Mouse (Mus musculus) embryonic facial prominence, embryonic 12.5 days (tissue): Measurements from ENCODE around the gene Gla. TPM values are rescaled to one million over a fixed set of nuclear protein-coding genes. Genes with fewer than 3 reads are reported as not detected.
"Not testable (repeated sequence)": the region's sequence is repeated elsewhere in the genome, so short reads cannot be mapped to it uniquely, and the experiment has no call there.

Experiments
- ATAC-seq: fragments of 200-750 bp; cut with Nextera tagmentation; 2 replicates; pipeline ENCODE4 v1.8.0; 2017; ENCODE audit not compliant: insufficient number of reproducible peaks, insufficient read depth, low FRiP score, low TSS enrichment
- H3K27ac ChIP-seq: fragments of 300-500 bp; sonication (generic); 2 replicates; pipeline ENCODE4 v1.5.1; 2016; ENCODE audit warnings: mild to moderate bottlenecking
- H3K27me3 ChIP-seq: fragments of 300-500 bp; sonication (generic); 2 replicates; pipeline ENCODE4 v1.6.1; 2016; ENCODE audit warnings: mild to moderate bottlenecking, moderate library complexity
- H3K36me3 ChIP-seq: fragments of 300-500 bp; sonication (generic); 2 replicates; pipeline ENCODE4 v1.6.1; 2016; ENCODE audit warnings: mild to moderate bottlenecking
- H3K4me1 ChIP-seq: fragments of 300-500 bp; sonication (generic); 2 replicates; pipeline ENCODE4 v1.6.1; 2016
- H3K4me2 ChIP-seq: fragments of 300-500 bp; sonication (generic); replicated peaks from 2 replicates; pipeline ENCODE4 v1.6.1; 2016; ENCODE audit warnings: mild to moderate bottlenecking, moderate library complexity
- H3K4me3 ChIP-seq: fragments of 300-500 bp; sonication (generic); 2 replicates; pipeline ENCODE4 v1.5.1; 2016; ENCODE audit warnings: mild to moderate bottlenecking
- H3K9ac ChIP-seq: fragments of 300-500 bp; sonication (generic); 2 replicates; pipeline ENCODE4 v1.6.1; 2016; ENCODE audit warnings: mild to moderate bottlenecking, moderate library complexity
- H3K9me3 ChIP-seq: fragments of 300-500 bp; sonication (generic); 2 replicates; pipeline ENCODE4 v1.6.1; 2016; ENCODE audit warnings: mild to moderate bottlenecking, moderate library complexity
- WGBS: fragments of 180-500 bp; shearing (Covaris S2); methylation state at CpG from one replicate; pipeline ENCODE4 v1.1.7; 2016; 5-methylcytosine and 5-hydroxymethylcytosine counted together
- polyA plus RNA-seq: library from polyadenylated mRNA; unstranded; fragments of >200 nt; fragmentation: Nextera tagmentation; extraction: Ambion mirVana; gene quantifications from 2 replicates; pipeline ENCODE4 v1.2.1, GENCODE M21; 2016

The Gla gene
- polyA plus RNA-seq, 1 experiment from 2014 or later, result 4.8 TPM

DNA sequence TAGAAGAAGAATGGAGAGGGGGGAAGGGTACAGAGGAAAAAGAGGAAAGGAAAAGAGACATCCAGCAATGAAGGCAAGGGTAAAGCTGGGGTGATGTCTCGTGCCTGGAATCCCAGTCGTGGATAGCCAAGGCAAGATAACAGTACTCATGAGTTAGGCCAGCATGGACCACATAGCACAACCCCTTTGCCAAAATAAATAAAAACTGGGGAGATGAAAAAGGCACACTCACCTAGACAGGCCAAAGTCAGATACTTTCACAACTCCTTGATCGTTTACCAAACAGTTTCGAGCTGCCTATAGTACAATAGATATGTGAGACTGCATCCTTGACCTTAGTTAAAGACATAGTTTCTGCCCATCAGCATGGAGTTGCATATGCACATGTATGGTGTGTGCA, 53.6 kb downstream of the Gla start:
- no peak overlapping the region for H3K9ac ChIP-seq
- H3K27me3 ChIP-seq, result no peaks in the 10 kb centered on the region
- H3K4me1 ChIP-seq, result no peaks in the 10 kb centered on the region
- no peak overlapping the region for H3K4me3 ChIP-seq
- H3K9me3 ChIP-seq, result no peaks in the 10 kb centered on the region
- no peak for ATAC-seq
- 88% methylated on average over 4 of the region's 4 CpGs for WGBS
- no peaks in the 10 kb centered on the region for H3K36me3 ChIP-seq
- H3K4me2 ChIP-seq, result no peak overlapping the region
- H3K27ac ChIP-seq, result no peak overlapping the region

DNA sequence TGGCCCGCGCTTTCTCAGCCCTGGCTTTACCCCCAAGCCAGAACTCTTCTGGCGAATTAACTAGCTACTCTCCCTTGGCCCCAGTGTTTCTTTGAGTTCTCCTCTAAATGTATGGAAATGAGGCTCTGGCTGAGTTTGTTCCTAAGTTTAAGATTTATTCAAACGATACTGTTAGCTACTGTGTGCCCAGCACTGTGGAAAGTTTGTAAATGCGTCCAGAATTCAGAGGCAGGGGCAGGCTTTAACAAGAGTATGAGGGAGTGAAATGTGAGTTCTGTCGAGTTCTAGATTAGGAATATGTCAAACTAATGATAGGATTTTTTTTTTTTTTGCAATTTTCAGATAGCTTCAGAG, 59.0 kb downstream of the Gla start:
- WGBS, result 25% methylated on average over 6 of the region's 6 CpGs
- Histone ChIP-seq H3K27ac (peak overlapping the region; percentile 83; the same call in 1 of the 2 replicates), H3K36me3 (no peaks in the 10 kb centered on the region), H3K4me3 (peak overlapping the region; percentile 50), H3K4me2 (peak overlapping the region; percentile 38), H3K27me3 (no peaks in the 10 kb centered on the region), H3K9ac (peak overlapping the region; percentile 57; the same call in 1 of the 2 replicates), H3K4me1 (no peaks in the 10 kb centered on the region), H3K9me3 (no peaks in the 10 kb centered on the region)
- ATAC-seq, result peak; percentile 8; the same call in 1 of the 2 replicates

DNA sequence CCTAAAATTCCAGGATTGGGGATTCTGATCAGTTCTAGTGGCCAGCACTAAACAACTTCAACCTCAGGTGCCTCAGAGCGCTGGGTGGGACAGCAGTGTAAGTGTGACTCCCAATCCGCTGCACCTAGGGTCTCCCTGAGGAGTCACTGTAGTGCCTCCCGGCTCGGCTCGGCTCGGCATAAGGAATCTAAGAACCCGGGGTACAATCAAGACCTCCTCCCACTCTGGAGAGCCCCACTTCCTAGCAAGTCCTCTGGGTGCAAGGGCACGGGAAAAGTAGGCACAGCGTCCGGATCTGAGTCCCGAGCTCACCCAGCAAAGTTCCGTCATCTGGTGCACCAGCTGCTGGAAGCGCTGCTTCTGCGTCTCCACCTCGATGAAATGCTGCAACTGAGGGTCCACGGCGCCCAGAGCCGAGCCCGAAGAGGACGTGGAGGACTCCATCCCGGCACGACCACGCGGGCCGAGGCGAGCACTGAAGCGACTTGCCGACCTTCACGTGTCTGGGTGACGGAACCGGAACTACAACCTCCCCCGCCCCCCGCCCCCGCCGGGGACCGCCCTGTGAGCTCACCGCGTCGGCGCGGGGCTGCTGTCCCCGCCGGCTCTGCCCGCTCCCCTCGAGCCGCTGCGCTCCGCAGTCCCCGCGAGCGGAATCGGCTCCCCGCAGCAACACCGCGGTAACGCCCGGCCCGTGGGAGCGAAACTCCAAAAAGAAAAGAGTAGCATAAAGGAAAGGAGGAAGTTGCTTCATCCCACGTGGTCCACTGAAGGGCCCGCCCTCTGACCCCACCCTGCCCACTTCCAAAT, 59.6 kb downstream of the Gla start, which contains the start of gene Timm8a1:
Timm8a1 (minus strand) TSS at position 721 of the 810 bp plus-strand sequence.
- Histone ChIP-seq H3K36me3 (no peaks in the 10 kb centered on the region), H3K4me2 (peak within 1 kb of the TSS; percentile 50), H3K4me3 (peak within 1 kb of the TSS; percentile 50), H3K27me3 (no peaks in the 10 kb centered on the region), H3K4me1 (no peaks in the 10 kb centered on the region), H3K27ac (peak within 1 kb of the TSS; percentile 83), H3K9ac (peak within 1 kb of the TSS; percentile 57), H3K9me3 (no peaks in the 10 kb centered on the region)
- WGBS, result 25% methylated on average over 45 of the region's 61 CpGs
- peak; percentile 78; the same call in 1 of the 2 replicates for ATAC-seq

DNA sequence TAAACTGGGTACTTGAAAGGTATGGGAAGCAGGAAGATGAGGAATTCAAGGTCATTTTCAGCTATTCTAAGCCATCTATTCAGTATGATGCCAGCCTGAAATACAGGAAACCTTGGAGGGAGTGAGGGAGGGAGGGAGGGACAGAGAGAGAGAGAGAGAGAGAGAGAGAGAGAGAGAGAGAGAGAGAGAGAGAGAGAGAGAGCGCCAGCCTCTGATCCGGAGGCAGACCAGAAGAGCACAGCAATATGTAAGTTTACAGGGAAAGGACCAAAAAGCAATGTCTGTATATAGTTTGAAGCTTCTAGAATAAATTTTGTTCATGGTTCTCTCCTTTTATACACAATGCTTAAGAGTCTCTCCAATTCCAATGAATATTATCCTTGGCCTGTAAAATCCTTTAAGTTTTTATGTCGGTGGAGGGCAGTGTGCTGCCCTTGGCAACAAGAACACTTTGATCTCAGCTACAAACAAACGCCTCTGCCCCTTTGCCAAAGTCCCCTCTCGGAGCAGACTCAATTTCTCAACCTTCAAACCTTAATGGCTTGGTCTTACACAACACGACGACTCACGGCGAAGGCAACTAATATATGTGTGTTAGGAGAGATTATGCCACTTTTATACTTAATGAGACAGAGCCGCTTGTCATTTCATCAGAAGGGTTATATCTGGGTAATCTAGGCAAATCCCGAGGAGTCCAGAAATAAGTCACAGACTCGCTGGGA, 60.4 kb downstream of the Gla start:
- Histone ChIP-seq H3K4me3 (peak overlapping the region; percentile 50), H3K4me2 (peak overlapping the region; percentile 50), H3K4me1 (no peaks in the 10 kb centered on the region), H3K9me3 (no peaks in the 10 kb centered on the region), H3K27me3 (no peaks in the 10 kb centered on the region), H3K9ac (peak overlapping the region; percentile 57; the same call in 1 of the 2 replicates), H3K36me3 (no peaks in the 10 kb centered on the region), H3K27ac (no peak overlapping the region)
- no peak for ATAC-seq
- WGBS, result 37% methylated on average over 12 of the region's 12 CpGs

DNA sequence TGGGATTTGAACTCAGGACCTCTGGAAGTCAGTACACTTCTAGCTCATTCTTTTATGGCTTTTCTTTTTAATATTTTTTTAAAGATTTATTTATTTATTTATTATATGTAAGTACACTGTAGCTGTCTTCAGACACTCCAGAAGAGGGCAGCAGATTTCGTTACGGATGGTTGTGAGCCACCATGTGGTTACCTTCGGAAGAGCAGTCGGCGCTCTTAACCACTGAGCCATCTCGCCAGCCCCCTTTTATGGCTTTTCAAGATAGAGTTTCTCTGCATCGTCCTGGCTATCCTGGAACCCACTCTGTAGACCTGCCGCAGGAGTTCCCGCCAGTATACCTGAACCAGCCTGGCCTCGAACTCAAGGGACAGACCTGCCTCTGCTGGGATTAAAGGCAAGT, 61.1 kb downstream of the Gla start:
- not testable (repeated sequence) for H3K9me3 ChIP-seq, H3K36me3 ChIP-seq, H3K4me1 ChIP-seq, H3K27me3 ChIP-seq, H3K27ac ChIP-seq, H3K4me3 ChIP-seq, H3K4me2 ChIP-seq, ATAC-seq, H3K9ac ChIP-seq
- WGBS, result 88% methylated on average over 10 of the region's 10 CpGs

Other genes starting within 250 kb of the Gla start
- gene Drp2, start 196.6 kb downstream of the Gla start, polyA plus RNA-seq, result 5.0 and 5.2 TPM in 2 replicates
- gene Taf7l, start 124.6 kb downstream of the Gla start, polyA plus RNA-seq, result 0.27 TPM in 2 replicates
- gene Timm8a1, start 59.3 kb downstream of the Gla start, polyA plus RNA-seq, result 63.8 and 65.0 TPM in 2 replicates
- 0.96 and 1.8 TPM in 2 replicates for gene Btk, start 17.6 kb downstream of the Gla start, polyA plus RNA-seq
- gene Rpl36a, start 15.5 kb downstream of the Gla start, polyA plus RNA-seq, result 353 and 360 TPM in 2 replicates
- 160 and 174 TPM in 2 replicates for gene Hnrnph2, start 54 bp upstream of the Gla start, polyA plus RNA-seq
- 6.2 and 7.0 TPM in 2 replicates for gene Armcx4, start 85.4 kb upstream of the Gla start, polyA plus RNA-seq
- 63.2 and 68.7 TPM in 2 replicates for gene Armcx1, start 116.8 kb upstream of the Gla start, polyA plus RNA-seq
- 34.4 and 35.7 TPM in 2 replicates for gene Armcx6, start 150.3 kb upstream of the Gla start, polyA plus RNA-seq
- gene Armcx3, start 155.5 kb upstream of the Gla start, polyA plus RNA-seq, result 66.6 and 72.2 TPM in 2 replicates
- 89.9 and 95.3 TPM in 2 replicates for gene Armcx2, start 208.1 kb upstream of the Gla start, polyA plus RNA-seq